Mouse (Mus musculus): Measurements from ENCODE around the gene Trafd1. TPM values are rescaled to one million over a fixed set of nuclear protein-coding genes. Genes with fewer than 3 reads are reported as not detected.
A peak's percentile ranks its signal among the peaks of the same experiment; 100 is the strongest.

Gene Trafd1
- total and polyA plus RNA-seq, 2 experiments from 2014 or later, result 98.2 to 119 TPM

DNA sequence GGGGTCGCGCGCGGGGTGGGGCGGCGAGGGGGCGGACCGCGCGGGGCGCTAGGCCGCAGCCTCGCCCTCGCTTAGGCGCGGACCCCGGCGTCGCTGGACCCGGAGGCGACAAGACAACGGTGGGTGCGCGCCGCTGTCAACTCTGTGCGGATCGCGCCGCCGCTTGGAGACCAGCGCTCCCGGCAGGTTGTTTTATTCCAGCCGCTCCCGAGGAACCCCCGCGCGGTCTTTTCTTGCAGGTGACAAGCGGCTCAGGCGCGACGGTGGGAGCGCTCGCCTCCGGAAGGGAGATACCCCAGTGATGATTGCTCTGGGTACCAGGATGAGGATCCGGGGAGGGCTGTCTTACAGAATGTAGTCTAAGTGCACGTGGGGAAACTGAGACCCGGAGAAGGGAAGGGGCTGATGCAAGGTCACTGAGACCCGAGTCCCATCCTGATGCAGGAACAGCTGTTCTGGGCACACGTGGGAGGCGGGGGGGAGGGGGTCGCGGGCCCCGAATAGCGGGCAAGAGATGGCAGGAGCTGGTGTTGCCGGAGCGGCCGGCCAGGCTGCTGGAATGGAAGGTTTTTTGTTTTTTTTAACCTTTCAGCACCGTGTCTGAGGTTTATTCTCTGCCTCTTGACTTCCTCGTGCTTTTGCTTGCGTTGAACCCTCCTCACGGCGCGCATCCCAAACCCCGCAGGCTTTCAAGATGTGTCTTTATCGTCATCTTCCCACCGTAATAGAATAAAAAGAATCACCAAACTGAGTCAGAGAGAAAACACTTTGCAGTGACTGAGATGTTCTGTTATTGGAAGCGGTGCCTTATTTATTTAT is 12.9 kb upstream of the Trafd1 start:
- Histone ChIP-seq H3K9ac (replicated peaks; ENCODE audit: low read length, poor library complexity, severe bottlenecking) (peak overlapping the region; percentile 89), H3K4me3 (ENCODE audit: low read depth, low read length) (peak overlapping the region; percentile 97), H3K36me3 (ENCODE audit: insufficient read depth, low read length) (peaks cover 8% of the 10 kb centered on the region; the same call in 1 of the 2 replicates), H3K27ac (ENCODE audit: low read depth, low read length) (peak overlapping the region; percentile 86), H3K9me3 (ENCODE audit: low read length) (no peaks in the 10 kb centered on the region), H3K4me2 (ENCODE audit: low read depth, low read length, poor library complexity, severe bottlenecking) (peak overlapping the region; percentile 87), H3K4me1 (ENCODE audit: insufficient read depth, low read length) (0 out of 2 replicates have a peak, but pooled peaks cover 4% of the 10 kb centered on the region), H3K27me3 (ENCODE audit: insufficient read depth, low read length) (no peaks in the 10 kb centered on the region)
- TF ChIP-seq CTCF (IDR thresholded peaks at IDR 0.05), result no peak
- under 1% methylated on average over 53 of the region's 67 CpGs for WGBS
- peak; percentile 73 for ATAC-seq (ENCODE audit: low FRiP score)
- peak; percentile 27 for DNase-seq (ENCODE audit: low spot score)

DNA sequence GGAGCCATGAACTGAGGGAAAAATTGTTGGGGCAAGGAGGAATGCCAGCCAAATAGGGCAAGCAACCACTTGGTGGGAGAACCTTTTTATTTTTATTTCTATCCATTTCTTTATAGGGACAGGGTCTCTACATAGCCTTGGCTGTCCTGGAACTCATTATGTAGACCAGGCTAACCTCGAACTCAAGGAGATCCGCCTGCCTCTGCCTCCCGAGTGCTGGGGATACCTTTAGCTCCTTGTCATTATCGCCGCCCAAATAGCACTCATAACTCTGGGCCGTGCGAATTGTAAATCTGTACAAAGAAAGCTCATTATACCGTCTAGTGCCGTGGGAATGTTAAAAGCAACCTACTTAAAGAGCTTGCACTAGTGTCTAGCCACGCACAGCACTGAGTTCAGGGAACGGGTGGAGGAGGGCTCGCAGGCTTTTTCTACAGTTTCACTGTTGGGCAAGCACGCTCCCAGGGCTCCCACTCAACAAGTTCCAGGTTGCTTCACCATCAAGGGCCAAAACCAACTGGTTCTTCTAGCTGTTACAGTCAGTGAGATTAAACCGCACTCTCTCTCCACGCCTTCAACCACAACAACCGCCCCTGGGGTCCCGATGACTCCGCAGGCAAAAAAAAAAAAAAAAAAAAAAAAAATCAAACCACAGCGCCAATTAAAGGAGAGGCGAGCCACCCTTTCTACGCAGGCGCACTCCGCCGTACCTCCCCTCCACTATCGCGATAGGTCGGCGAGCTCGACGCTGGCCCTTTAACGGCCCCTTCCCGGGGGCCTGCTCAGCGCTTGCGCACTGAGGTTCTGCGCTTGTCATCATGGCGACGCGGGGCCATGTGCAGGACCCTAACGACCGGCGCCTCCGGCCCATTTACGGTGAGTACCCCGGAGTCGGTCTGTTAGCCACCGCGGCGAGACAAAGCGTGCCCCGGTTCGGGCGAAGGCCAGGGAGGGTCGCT is 12.0 kb upstream of the Trafd1 start, which contains the start of gene Naa25:
Naa25 (plus strand) TSS at position 750 of the 959 bp plus-strand sequence.
- peak; percentile 98 for DNase-seq (ENCODE audit: low spot score)
- H3K27me3 ChIP-seq (ENCODE audit: insufficient read depth, low read length), result no peaks in the 10 kb centered on the region
- 9% methylated on average over 51 of the region's 53 CpGs for WGBS
- peak within 1 kb of the TSS; percentile 86 for H3K27ac ChIP-seq (ENCODE audit: low read depth, low read length)
- peak; percentile 97 for ATAC-seq (ENCODE audit: low FRiP score)
- no peak for TF ChIP-seq CTCF (IDR thresholded peaks at IDR 0.05)
- H3K4me1 ChIP-seq (ENCODE audit: insufficient read depth, low read length), result 0 out of 2 replicates have a peak, but pooled peaks cover 4% of the 10 kb centered on the region
- peak within 1 kb of the TSS; percentile 87 for H3K4me2 ChIP-seq (ENCODE audit: low read depth, low read length, poor library complexity, severe bottlenecking)
- H3K4me3 ChIP-seq (ENCODE audit: low read depth, low read length), result peak within 1 kb of the TSS; percentile 97
- H3K9me3 ChIP-seq (ENCODE audit: low read length), result no peaks in the 10 kb centered on the region
- H3K9ac ChIP-seq (replicated peaks; ENCODE audit: low read length, poor library complexity, severe bottlenecking), result peak within 1 kb of the TSS; percentile 89
- peaks cover 8% of the 10 kb centered on the region; the same call in 1 of the 2 replicates for H3K36me3 ChIP-seq (ENCODE audit: insufficient read depth, low read length)

DNA sequence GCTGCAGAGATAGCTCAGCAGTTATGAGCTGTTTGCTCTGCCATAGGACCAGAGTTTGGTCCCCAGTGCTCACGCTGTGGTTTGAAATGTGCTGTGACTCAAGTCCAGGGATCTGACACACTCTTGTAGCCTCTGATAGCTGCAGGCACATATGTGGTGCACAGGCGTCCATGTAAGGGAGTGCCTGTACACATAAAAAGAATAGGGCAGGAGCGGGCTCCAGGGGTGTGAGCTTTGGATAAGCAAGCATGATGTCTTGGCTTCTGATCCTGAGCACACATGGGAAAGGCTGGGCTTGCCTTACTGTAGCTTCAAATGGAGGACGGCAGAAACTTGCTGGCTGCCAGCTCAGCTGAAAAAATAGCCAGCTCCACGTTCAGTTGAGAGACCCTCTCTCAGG is 10.2 kb upstream of the Trafd1 start:
- Histone ChIP-seq H3K4me1 (ENCODE audit: insufficient read depth, low read length) (0 out of 2 replicates have a peak, but pooled peaks cover 4% of the 10 kb centered on the region), H3K9me3 (ENCODE audit: low read length) (no peaks in the 10 kb centered on the region), H3K4me3 (ENCODE audit: low read depth, low read length) (no peak overlapping the region), H3K36me3 (ENCODE audit: insufficient read depth, low read length) (no peaks in the 10 kb centered on the region), H3K27me3 (ENCODE audit: insufficient read depth, low read length) (no peaks in the 10 kb centered on the region), H3K9ac (replicated peaks; ENCODE audit: low read length, poor library complexity, severe bottlenecking) (no peak overlapping the region), H3K27ac (ENCODE audit: low read depth, low read length) (no peak overlapping the region), H3K4me2 (ENCODE audit: low read depth, low read length, poor library complexity, severe bottlenecking) (no peak overlapping the region)
- DNase-seq (ENCODE audit: low spot score), result no peak
- no peak for ATAC-seq (ENCODE audit: low FRiP score)
- 81% methylated on average over 5 of the region's 5 CpGs for WGBS
- no peak for TF ChIP-seq CTCF (IDR thresholded peaks at IDR 0.05)

DNA sequence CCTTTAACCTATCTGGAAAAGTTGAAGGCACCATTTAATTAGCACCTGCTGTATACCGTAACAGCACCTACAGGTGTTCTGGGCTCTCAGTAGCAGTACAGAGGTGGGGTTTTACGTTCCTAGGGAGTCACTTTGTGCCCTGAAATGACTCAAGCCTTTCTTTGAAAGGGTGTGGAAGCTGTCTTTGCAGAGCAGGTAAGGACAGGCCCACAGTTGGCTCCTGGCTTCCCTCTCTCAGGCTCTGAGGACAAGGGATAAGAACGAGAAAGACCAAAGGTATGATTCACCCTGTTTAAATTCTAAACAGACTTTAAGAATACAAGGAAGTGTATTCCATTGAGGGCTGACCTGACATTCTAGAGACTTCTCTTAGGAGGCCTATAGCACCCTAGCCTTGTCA is 8.0 kb upstream of the Trafd1 start:
- Histone ChIP-seq H3K4me3 (ENCODE audit: low read depth, low read length) (no peak overlapping the region), H3K27ac (ENCODE audit: low read depth, low read length) (no peak overlapping the region), H3K27me3 (ENCODE audit: insufficient read depth, low read length) (no peaks in the 10 kb centered on the region), H3K9ac (replicated peaks; ENCODE audit: low read length, poor library complexity, severe bottlenecking) (no peak overlapping the region), H3K4me1 (ENCODE audit: insufficient read depth, low read length) (no peaks in the 10 kb centered on the region), H3K36me3 (ENCODE audit: insufficient read depth, low read length) (no peaks in the 10 kb centered on the region), H3K9me3 (ENCODE audit: low read length) (no peaks in the 10 kb centered on the region), H3K4me2 (ENCODE audit: low read depth, low read length, poor library complexity, severe bottlenecking) (no peak overlapping the region)
- WGBS, result 77% methylated on average over 3 of the region's 3 CpGs
- TF ChIP-seq CTCF (IDR thresholded peaks at IDR 0.05), result no peak
- ATAC-seq (ENCODE audit: low FRiP score) (no peak), DNase-seq (ENCODE audit: low spot score) (no peak)

DNA sequence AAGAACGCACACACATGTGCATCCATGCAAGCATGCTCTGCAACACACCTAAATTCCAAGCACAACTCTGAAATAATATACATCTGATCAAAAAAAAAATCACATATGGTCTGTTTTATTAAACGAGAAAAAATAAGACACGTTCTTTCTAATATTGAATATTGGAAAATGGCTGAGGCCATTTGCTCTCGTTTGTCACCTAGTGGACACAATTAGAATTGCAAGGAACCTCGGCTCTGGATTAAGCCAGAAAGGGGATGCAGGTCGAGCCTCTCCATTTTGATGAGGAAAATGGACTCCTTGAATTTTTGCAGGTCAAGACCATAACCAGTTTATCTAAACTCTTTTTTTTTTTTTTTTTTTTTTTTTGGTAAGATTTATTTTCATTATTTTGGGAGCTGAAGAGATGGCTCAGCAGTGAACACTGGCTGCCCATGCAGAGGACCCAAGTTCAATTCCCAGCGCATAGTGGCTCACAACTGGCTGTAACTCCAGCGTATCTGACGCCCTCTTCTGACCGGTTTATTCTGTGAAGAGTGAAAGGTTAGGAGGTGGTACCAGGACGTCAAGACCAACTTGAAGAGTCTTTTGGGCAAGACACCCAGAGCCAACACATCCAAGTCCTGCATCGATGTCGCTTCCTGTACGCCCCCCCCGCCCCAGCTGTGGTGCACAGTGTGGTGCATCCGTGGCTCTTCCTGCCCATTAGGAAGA is 7.4 kb upstream of the Trafd1 start:
- Histone ChIP-seq H3K4me1 (ENCODE audit: insufficient read depth, low read length) (no peaks in the 10 kb centered on the region), H3K9ac (replicated peaks; ENCODE audit: low read length, poor library complexity, severe bottlenecking) (no peak overlapping the region), H3K9me3 (ENCODE audit: low read length) (no peaks in the 10 kb centered on the region), H3K36me3 (ENCODE audit: insufficient read depth, low read length) (no peaks in the 10 kb centered on the region), H3K27ac (ENCODE audit: low read depth, low read length) (no peak overlapping the region), H3K4me2 (ENCODE audit: low read depth, low read length, poor library complexity, severe bottlenecking) (no peak overlapping the region), H3K27me3 (ENCODE audit: insufficient read depth, low read length) (no peaks in the 10 kb centered on the region), H3K4me3 (ENCODE audit: low read depth, low read length) (no peak overlapping the region)
- TF ChIP-seq CTCF (IDR thresholded peaks at IDR 0.05), result peak; percentile 81
- DNase-seq (ENCODE audit: low spot score) (peak; percentile 60), ATAC-seq (ENCODE audit: low FRiP score) (no peak)
- 54% methylated on average over 16 of the region's 16 CpGs for WGBS
